Mouse (Mus musculus): ENCODE measurements around the gene Gabpa. TPM values are rescaled to one million over a fixed set of nuclear protein-coding genes. Genes with fewer than 3 reads are reported as not detected.

The Gabpa gene
- 11.9 TPM for polyA plus RNA-seq (2014; fragmentation: Illumina TruSeq; extraction: RNeasy Lipid Tissue Mini Kit (QIAGEN cat#74804); ENCODE audit: insufficient read depth, low read depth, low replicate concordance)

GRCm38 (mm10) chr16:84834745-84835440 is at the start of gene Gabpa:
TSS of gene Gabpa (plus strand) at chr16:84834925.

GRCm38 (mm10) chr16:84835441-84835822 is 707 bp downstream of the Gabpa start, which contains the start of gene Atp5j:
TSS of gene Atp5j (minus strand) at chr16:84835625.

Other genes with a start within 250 kb of the Gabpa start
- 18.9 TPM for gene Mrpl39, start 99.2 kb upstream of the Gabpa start, polyA plus RNA-seq (2014; fragmentation: Illumina TruSeq; extraction: RNeasy Lipid Tissue Mini Kit (QIAGEN cat#74804); ENCODE audit: insufficient read depth, low read depth, low replicate concordance)
- 15.3 TPM for gene Jam2, start 60.8 kb upstream of the Gabpa start, polyA plus RNA-seq (2014; fragmentation: Illumina TruSeq; extraction: RNeasy Lipid Tissue Mini Kit (QIAGEN cat#74804); ENCODE audit: insufficient read depth, low read depth, low replicate concordance)
- gene Atp5j, start 700 bp downstream of the Gabpa start, polyA plus RNA-seq (2014; fragmentation: Illumina TruSeq; extraction: RNeasy Lipid Tissue Mini Kit (QIAGEN cat#74804); ENCODE audit: insufficient read depth, low read depth, low replicate concordance), result 305 TPM